Mouse (Mus musculus) MEL (cell line): ENCODE measurements around the gene Zdhhc17. TPM values are rescaled to one million over a fixed set of nuclear protein-coding genes. Genes with fewer than 3 reads are reported as not detected.

Experiments used
- DNase-seq: peaks from one replicate; pipeline ENCODE4 v3.0.0; 2011; ENCODE audit warnings: low read depth, low spot score
- H3K27ac ChIP-seq: 2 replicates; pipeline ENCODE4 v1.5.1; 2012; ENCODE audit warnings: low read depth, mild to moderate bottlenecking, control low read depth, low read length, moderate library complexity; ENCODE audit not compliant: control insufficient read depth
- H3K27me3 ChIP-seq, 2 experiments: fragments of 150-350 bp in 1 of 2; sonication (generic) in 1 of 2; 2 replicates each; pipeline ENCODE4 v1.6.1; 2012; ENCODE audit warnings: low read length in 2 of 2, mild to moderate bottlenecking in 2 of 2, improper control_type of control experiment in 1 of 2, moderate library complexity in 1 of 2; ENCODE audit not compliant: insufficient read depth in 2 of 2, control insufficient read depth in 1 of 2
- H3K36me3 ChIP-seq, 2 experiments: 2 replicates each; pipeline ENCODE4 v1.6.1; 2012 to 2014; ENCODE audit warnings: low read length in 2 of 2, improper control_type of control experiment in 1 of 2, inconsistent platforms in 1 of 2, mild to moderate bottlenecking in 1 of 2; ENCODE audit not compliant: insufficient read depth in 2 of 2, control insufficient read depth in 1 of 2
- H3K4me1 ChIP-seq, 2 experiments: fragments of 150-350 bp in 1 of 2; sonication (generic) in 1 of 2; 2 replicates each; pipeline ENCODE4 v1.6.1; 2012; ENCODE audit warnings: low read length in 2 of 2, improper control_type of control experiment in 1 of 2, mild to moderate bottlenecking in 1 of 2; ENCODE audit not compliant: insufficient read depth in 2 of 2, control insufficient read depth in 1 of 2
- H3K4me3 ChIP-seq, 2 experiments: fragments of 150-350 bp in 1 of 2; sonication (generic) in 1 of 2; 2 replicates each; pipeline ENCODE4 v1.5.1; 2012; ENCODE audit warnings: low read depth in 2 of 2, low read length in 2 of 2, mild to moderate bottlenecking in 2 of 2, moderate library complexity in 2 of 2, control low read depth in 1 of 2, improper control_type of control experiment in 1 of 2; ENCODE audit not compliant: control insufficient read depth in 1 of 2, insufficient read depth in 1 of 2
- H3K79me2 ChIP-seq: 2 replicates; pipeline ENCODE4 v1.6.1; 2012; ENCODE audit warnings: mild to moderate bottlenecking, low read length, moderate library complexity; ENCODE audit not compliant: control insufficient read depth, poor library complexity, insufficient read depth
- H3K9ac ChIP-seq: 2 replicates; pipeline ENCODE4 v1.6.1; 2012; ENCODE audit warnings: low read depth, mild to moderate bottlenecking, control low read depth, low read length, moderate library complexity; ENCODE audit not compliant: control insufficient read depth, poor library complexity, severe bottlenecking
- H3K9me3 ChIP-seq: fragments of 150-350 bp; sonication (generic); replicated peaks from 2 replicates; pipeline ENCODE4 v1.6.1; 2012; ENCODE audit warnings: mild to moderate bottlenecking, low read length, improper control_type of control experiment, moderate library complexity; ENCODE audit not compliant: insufficient read depth
- CHD1 ChIP-seq: IDR thresholded peaks from 2 replicates; pipeline ENCODE4 v1.6.1; 2012; ENCODE audit warnings: low read depth, mild to moderate bottlenecking, inconsistent platforms, low read length, improper control_type of control experiment
- CTCF ChIP-seq, 3 experiments: IDR thresholded peaks in 2 of 3; conservative IDR thresholded peaks in 1 of 3; 2 replicates each; pipeline ENCODE4 v1.5.1; 2011 to 2012; ENCODE audit warnings: low read length in 3 of 3, low read depth in 2 of 3, mild to moderate bottlenecking in 2 of 3, improper control_type of control experiment in 1 of 3, inconsistent platforms in 1 of 3, mixed read lengths in 1 of 3, moderate library complexity in 1 of 3; ENCODE audit not compliant: control insufficient read depth in 1 of 3, insufficient read depth in 1 of 3, poor library complexity in 1 of 3, severe bottlenecking in 1 of 3
- E2F4 ChIP-seq: IDR thresholded peaks from 2 replicates; pipeline ENCODE4 v1.6.1; 2011; ENCODE audit warnings: low read depth, low read length, improper control_type of control experiment, borderline replicate concordance
- EP300 ChIP-seq, 2 experiments: IDR thresholded peaks; 2 replicates each; pipeline ENCODE4 v1.6.1; 2011; ENCODE audit warnings: improper control_type of control experiment in 2 of 2, low read length in 2 of 2, low read depth in 1 of 2, mild to moderate bottlenecking in 1 of 2
- GATA1 ChIP-seq: IDR thresholded peaks from 2 replicates; pipeline ENCODE4 v1.6.1; 2011; ENCODE audit warnings: low read depth, low read length, improper control_type of control experiment
- HCFC1 ChIP-seq: IDR thresholded peaks from 2 replicates; pipeline ENCODE4 v1.6.1; 2012; ENCODE audit warnings: low read depth, mild to moderate bottlenecking, inconsistent platforms, low read length, improper control_type of control experiment, moderate library complexity
- KAT2A ChIP-seq: conservative IDR thresholded peaks from 2 replicates; pipeline ENCODE4 v1.6.1; 2012; ENCODE audit warnings: low read depth, low read length, improper control_type of control experiment, inconsistent platforms
- MAFK ChIP-seq: IDR thresholded peaks from 2 replicates; pipeline ENCODE4 v1.6.1; 2011; ENCODE audit warnings: low read depth, mild to moderate bottlenecking, low read length, improper control_type of control experiment, borderline replicate concordance
- MEF2A ChIP-seq: IDR thresholded peaks from 2 replicates; pipeline ENCODE4 v1.6.1; 2014; ENCODE audit warnings: low read depth, mild to moderate bottlenecking, inconsistent platforms, low read length, improper control_type of control experiment; ENCODE audit not compliant: poor library complexity, insufficient replicate concordance, severe bottlenecking; ENCODE audit errors: extremely low read depth
- MXI1 ChIP-seq: IDR thresholded peaks from 2 replicates; pipeline ENCODE4 v1.6.1; 2011; ENCODE audit warnings: mild to moderate bottlenecking, low read depth, low read length, improper control_type of control experiment
- MYB ChIP-seq: IDR thresholded peaks from 2 replicates; pipeline ENCODE4 v1.6.1; 2011; ENCODE audit warnings: mild to moderate bottlenecking, low read depth, low read length, improper control_type of control experiment
- MYC ChIP-seq: IDR thresholded peaks from 2 replicates; pipeline ENCODE4 v1.6.1; 2011; ENCODE audit warnings: low read depth, mild to moderate bottlenecking, low read length, improper control_type of control experiment, moderate library complexity
- NELFE ChIP-seq: IDR thresholded peaks from 2 replicates; pipeline ENCODE4 v1.6.1; 2011; ENCODE audit warnings: low read depth, low read length, improper control_type of control experiment
- POLR2A ChIP-seq, 2 experiments: IDR thresholded peaks; 2 replicates each; pipeline ENCODE4 v1.6.1; 2011 to 2012; ENCODE audit warnings: low read length in 2 of 2, mild to moderate bottlenecking in 2 of 2, control low read depth in 1 of 2, improper control_type of control experiment in 1 of 2, low read depth in 1 of 2, moderate library complexity in 1 of 2; ENCODE audit not compliant: control insufficient read depth in 1 of 2, insufficient read depth in 1 of 2, poor library complexity in 1 of 2
- POLR2AphosphoS2 ChIP-seq: IDR thresholded peaks from 2 replicates; pipeline ENCODE4 v1.6.1; 2011; ENCODE audit warnings: low read length, improper control_type of control experiment
- RCOR1 ChIP-seq: IDR thresholded peaks from 2 replicates; pipeline ENCODE4 v1.6.1; 2012; ENCODE audit warnings: low read depth, mild to moderate bottlenecking, inconsistent platforms, low read length, improper control_type of control experiment
- SMC3 ChIP-seq: IDR thresholded peaks from 2 replicates; pipeline ENCODE4 v1.6.1; 2011; ENCODE audit warnings: low read depth, low read length, improper control_type of control experiment
- TAL1 ChIP-seq: IDR thresholded peaks from 2 replicates; pipeline ENCODE4 v1.6.1; 2012; ENCODE audit warnings: mild to moderate bottlenecking, inconsistent platforms, low read length, moderate library complexity, mixed read lengths
- USF1 ChIP-seq: IDR thresholded peaks from 2 replicates; pipeline ENCODE4 v1.6.1; 2014; ENCODE audit warnings: low read depth, mild to moderate bottlenecking, inconsistent platforms, low read length, improper control_type of control experiment, moderate library complexity
- ZC3H11A ChIP-seq: IDR thresholded peaks from 2 replicates; pipeline ENCODE4 v1.6.1; 2012; ENCODE audit warnings: low read depth, mild to moderate bottlenecking, inconsistent platforms, low read length, improper control_type of control experiment
- ZNF384 ChIP-seq: IDR thresholded peaks from 2 replicates; pipeline ENCODE4 v1.6.1; 2012; ENCODE audit warnings: low read depth, mild to moderate bottlenecking, inconsistent platforms, low read length, improper control_type of control experiment
- polyA plus RNA-seq, 2 experiments: library from polyadenylated mRNA; stranded (reverse) in 1 of 2; unstranded in 1 of 2; fragments of >175 nt in 1 of 2; fragments of >200 nt in 1 of 2; gene quantifications; 2 replicates each; pipeline versions ENCODE4 v1.2.1 to v1.2.4; 2012; ENCODE audit warnings: low replicate concordance in 2 of 2, low read depth in 1 of 2; ENCODE audit not compliant: insufficient read length in 2 of 2, insufficient read depth in 1 of 2, missing spikeins in 1 of 2
- total RNA-seq: library from RNA; depleted of rRNA; stranded (reverse); fragments of 300-350 nt; gene quantifications from 2 replicates; pipeline ENCODE4 v1.2.3, GENCODE M21; 2012

The Zdhhc17 gene
- total and polyA plus RNA-seq, 3 experiments: 14.9 to 16.6 TPM; not detected in 1

DNA sequence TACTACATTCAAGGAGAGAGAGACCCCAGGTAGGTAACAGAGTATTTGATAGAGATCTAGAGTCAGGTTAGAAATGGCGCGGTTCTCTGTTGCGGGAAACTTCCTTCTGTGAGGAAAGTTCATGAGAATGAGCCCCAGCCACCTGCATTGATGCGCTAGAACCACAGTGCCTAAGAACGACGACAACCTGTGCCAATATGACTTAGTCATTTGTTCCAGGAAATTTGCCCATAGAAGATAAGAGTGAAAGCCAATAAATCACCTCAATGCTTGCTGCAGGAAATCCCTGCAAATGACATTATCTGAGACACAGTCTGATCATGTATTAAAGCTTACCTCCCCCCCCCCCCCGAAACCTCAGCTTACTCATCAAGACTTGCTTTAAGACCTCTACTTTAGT is 38.0 kb upstream of the Zdhhc17 start:
- Histone ChIP-seq H3K27ac (no peak overlapping the region), H3K4me3 (no peak overlapping the region), H3K79me2 (no peaks in the 10 kb centered on the region), H3K27me3 (peaks cover 2 to 3% of the 10 kb centered on the region in 2 experiments; a peak in 2 of 4 replicates), H3K9ac (no peak overlapping the region), H3K36me3 (no peaks in the 10 kb centered on the region), H3K9me3 (no peaks in the 10 kb centered on the region), H3K4me1 (no peaks in the 10 kb centered on the region)
- DNase-seq: peak; percentile 21
- peak; percentile 65; the same call in 1 of the 2 replicates for TF ChIP-seq RCOR1
- no peak for TF ChIP-seq ZC3H11A
- TF ChIP-seq USF1: no peak
- no peak for TF ChIP-seq CHD1
- TF ChIP-seq EP300 (IDR thresholded peaks at IDR 0.05; ENCODE audit: low read depth in 1 of 2, low read length in 2 of 2): peak; percentile 18 to 27; a peak in 1 of 4 replicates
- no peak for TF ChIP-seq MXI1
- TF ChIP-seq GATA1: 0 out of 2 replicates have a peak, but pooled peaks have one; percentile 4
- no peak for TF ChIP-seq MYC
- no peak for TF ChIP-seq POLR2AphosphoS2
- TF ChIP-seq, all 39 proteins: peak for 3

DNA sequence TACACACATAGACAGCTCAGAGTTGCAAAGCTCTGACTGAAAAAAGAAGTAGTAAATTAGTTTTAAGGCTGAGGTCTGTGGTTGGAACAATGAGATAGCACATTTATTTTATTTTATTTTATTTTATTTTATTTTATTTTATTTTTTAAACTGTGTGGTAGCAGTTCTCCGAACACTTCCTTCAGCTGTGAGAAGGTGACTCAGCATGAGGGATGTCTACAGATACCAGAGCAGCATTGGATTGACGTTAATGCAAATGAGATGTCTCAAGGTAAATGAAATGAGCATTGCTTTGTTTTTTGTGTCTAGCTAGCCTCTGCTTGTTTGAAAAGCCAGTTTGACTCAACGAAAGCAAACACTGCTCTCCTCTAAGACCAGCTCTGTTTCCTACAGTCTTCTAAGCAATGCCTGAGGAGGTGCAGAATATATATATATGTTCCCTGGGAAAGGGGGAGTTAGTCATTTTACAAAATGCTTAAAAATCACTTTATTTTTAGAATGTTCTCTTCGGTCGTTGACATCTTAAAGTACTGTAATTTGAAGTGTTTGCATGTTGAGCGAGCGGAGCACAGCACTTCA is 30.2 kb upstream of the Zdhhc17 start:
- no peak for DNase-seq

DNA sequence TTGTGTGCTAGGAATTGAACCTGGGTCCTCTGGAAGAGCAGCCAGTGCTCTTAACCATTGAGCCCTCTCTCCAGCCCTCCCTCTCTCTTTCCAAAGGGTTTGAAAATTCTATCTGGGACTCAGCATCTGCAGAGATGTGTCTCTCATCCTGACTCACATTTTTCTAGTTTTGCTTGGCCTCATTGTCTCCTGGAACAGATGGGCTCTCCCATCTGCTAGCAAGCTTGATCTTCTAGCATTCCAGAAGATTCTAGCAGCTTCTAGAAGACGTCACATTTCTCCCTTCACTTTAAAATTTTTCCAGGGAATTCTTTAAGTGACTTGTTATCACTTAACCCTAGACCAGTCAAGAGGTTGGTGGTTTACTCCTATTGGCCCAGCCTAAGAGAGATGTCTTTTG is 26.9 kb upstream of the Zdhhc17 start:
- no peak for DNase-seq
- Histone ChIP-seq H3K9ac (no peak overlapping the region), H3K4me1 (no peaks in the 10 kb centered on the region), H3K79me2 (no peaks in the 10 kb centered on the region), H3K27me3 (no peaks in the 10 kb centered on the region), H3K4me3 (no peak overlapping the region), H3K27ac (no peak overlapping the region), H3K36me3 (peaks cover 0 to 2% of the 10 kb centered on the region in 2 experiments; a peak in 1 of 4 replicates), H3K9me3 (no peaks in the 10 kb centered on the region)
- TF ChIP-seq SMC3 (no peak), MYB (no peak), ZNF384 (no peak), CTCF (IDR thresholded peaks at IDR 0.05 in 2 of 3, conservative IDR thresholded peaks at IDR 0.05 in 1 of 3; ENCODE audit: control insufficient read depth in 1 of 3, insufficient read depth in 1 of 3, low read depth in 2 of 3, low read length in 3 of 3, poor library complexity in 1 of 3, severe bottlenecking in 1 of 3) (no peak), POLR2AphosphoS2 (no peak), KAT2A (no peak), TAL1 (no peak), USF1 (no peak), NELFE (no peak), RCOR1 (no peak), MAFK (no peak), MEF2A (no peak), HCFC1 (no peak), GATA1 (no peak)

More for the DNA sequence above, 30.2 kb upstream of the Zdhhc17 start:
- H3K27ac ChIP-seq: no peak overlapping the region
- H3K27me3 ChIP-seq: no peaks in the 10 kb centered on the region
- H3K9ac ChIP-seq: no peak overlapping the region
- H3K79me2 ChIP-seq: no peaks in the 10 kb centered on the region
- TF ChIP-seq POLR2A (IDR thresholded peaks at IDR 0.05; ENCODE audit: control insufficient read depth in 1 of 2, insufficient read depth in 1 of 2, low read depth in 1 of 2, low read length in 2 of 2, poor library complexity in 1 of 2) (no peak), E2F4 (no peak), ZC3H11A (no peak), MAFK (no peak)
- H3K36me3 ChIP-seq: no peaks in the 10 kb centered on the region
- no peaks in the 10 kb centered on the region for H3K4me1 ChIP-seq
- H3K4me3 ChIP-seq: no peak overlapping the region
- H3K9me3 ChIP-seq: no peaks in the 10 kb centered on the region
